Mouse (Mus musculus) limb, embryonic 11.5 days (tissue): ENCODE data around the gene Cryaa. TPM values are rescaled to one million over a fixed set of nuclear protein-coding genes. Genes with fewer than 3 reads are reported as not detected.
A peak's percentile ranks its signal among the peaks of the same experiment; 100 is the strongest.

ENCODE experiments used
- ATAC-seq: fragments of 200-750 bp; cut with Nextera tagmentation; 2 replicates; pipeline ENCODE4 v1.8.0; 2017; ENCODE audit warnings: low read depth; ENCODE audit not compliant: insufficient number of reproducible peaks, low FRiP score, low TSS enrichment
- DNase-seq: peaks from one replicate; pipeline ENCODE4 v3.0.0-alpha.2; 2015; ENCODE audit warnings: low spot score
- H3K27ac ChIP-seq: fragments of 300-500 bp; sonication (generic); replicated peaks from 2 replicates; pipeline ENCODE4 v1.5.1; 2014; ENCODE audit warnings: low read depth, mild to moderate bottlenecking, low read length
- H3K27me3 ChIP-seq: fragments of 300-500 bp; sonication (generic); 2 replicates; pipeline ENCODE4 v1.6.1; 2014; ENCODE audit warnings: mild to moderate bottlenecking, low read length, mixed read lengths; ENCODE audit not compliant: control insufficient read depth, insufficient read depth
- H3K36me3 ChIP-seq: fragments of 300-500 bp; sonication (generic); 2 replicates; pipeline ENCODE4 v1.6.1; 2014; ENCODE audit warnings: mild to moderate bottlenecking, low read length, moderate library complexity, mixed read lengths; ENCODE audit not compliant: control insufficient read depth, insufficient read depth
- H3K4me1 ChIP-seq: fragments of 300-500 bp; sonication (generic); 2 replicates; pipeline ENCODE4 v1.6.1; 2014; ENCODE audit warnings: low read length, mixed read lengths; ENCODE audit not compliant: control insufficient read depth, insufficient read depth
- H3K4me2 ChIP-seq: fragments of 300-500 bp; sonication (generic); 2 replicates; pipeline ENCODE4 v1.6.1; 2014; ENCODE audit warnings: low read depth, mild to moderate bottlenecking, moderate library complexity; ENCODE audit not compliant: severe bottlenecking
- H3K4me3 ChIP-seq: fragments of 300-500 bp; sonication (generic); 2 replicates; pipeline ENCODE4 v1.5.1; 2014; ENCODE audit warnings: low read depth, low read length
- H3K9ac ChIP-seq: fragments of 300-500 bp; sonication (generic); 2 replicates; pipeline ENCODE4 v1.6.1; 2014; ENCODE audit warnings: mild to moderate bottlenecking, low read length
- H3K9me3 ChIP-seq: fragments of 300-500 bp; sonication (generic); 2 replicates; pipeline ENCODE4 v1.6.1; 2016; ENCODE audit warnings: low read length; ENCODE audit not compliant: control insufficient read depth
- WGBS: fragments of 180-500 bp; shearing (Covaris S2); extraction: QIAGEN DNeasy Blood & Tissue Kit; methylation state at CpG from one replicate; pipeline ENCODE4 v1.1.7; 2014; 5-methylcytosine and 5-hydroxymethylcytosine counted together
- polyA plus RNA-seq: library from polyadenylated mRNA; unstranded; fragments of >200 nt; fragmentation: Nextera tagmentation; extraction: Ambion mirVana; gene quantifications from 2 replicates; pipeline ENCODE4 v1.2.1, GENCODE M21; 2014

Cryaa gene
- polyA plus RNA-seq, result not detected in 2 replicates

- 77% methylated on average over 8 of the region's 8 CpGs for WGBS
- DNase-seq (no peak), ATAC-seq (no peak)
- no peak within 1 kb of the TSS for H3K9ac ChIP-seq
- no peaks in the 10 kb centered on the region for H3K9me3 ChIP-seq
- H3K4me2 ChIP-seq, result no peak within 1 kb of the TSS
- no peak within 1 kb of the TSS for H3K27ac ChIP-seq
- no peaks in the 10 kb centered on the region for H3K36me3 ChIP-seq
- no peak within 1 kb of the TSS for H3K4me3 ChIP-seq
- H3K27me3 ChIP-seq, result no peaks in the 10 kb centered on the region
- H3K4me1 ChIP-seq, result no peaks in the 10 kb centered on the region
These were observed at the start of gene Cryaa for GRCm38 (mm10) chr17:31677507-31677906. Gene Cryaa (plus strand): TSS chr17:31677807.

- H3K4me3 ChIP-seq, result no peak overlapping the region
- H3K36me3 ChIP-seq, result no peaks in the 10 kb centered on the region
- H3K9me3 ChIP-seq, result no peaks in the 10 kb centered on the region
- WGBS, result 90% methylated on average over 2 of the region's 2 CpGs
- no peaks in the 10 kb centered on the region for H3K4me1 ChIP-seq
- H3K27me3 ChIP-seq, result no peaks in the 10 kb centered on the region
- H3K4me2 ChIP-seq, result no peak overlapping the region
- no peak overlapping the region for H3K27ac ChIP-seq
- no peak overlapping the region for H3K9ac ChIP-seq
- ATAC-seq, result no peak
- no peak for DNase-seq
These were observed 49.6 kb upstream of the Cryaa start for GRCm38 (mm10) chr17:31627961-31628360.

GRCm38 (mm10) chr17:31631081-31631800, 46.4 kb upstream of the Cryaa start:
- ATAC-seq (no peak), DNase-seq (no peak)
- H3K9ac ChIP-seq, result no peak overlapping the region
- peaks cover 14% of the 10 kb centered on the region for H3K27me3 ChIP-seq
- no peak overlapping the region for H3K4me3 ChIP-seq
- no peaks in the 10 kb centered on the region for H3K36me3 ChIP-seq
- H3K4me1 ChIP-seq, result no peaks in the 10 kb centered on the region
- H3K27ac ChIP-seq, result no peak overlapping the region
- H3K9me3 ChIP-seq, result no peaks in the 10 kb centered on the region
- WGBS, result 81% methylated on average over 10 of the region's 10 CpGs
- no peak overlapping the region for H3K4me2 ChIP-seq

- peaks cover 6% of the 10 kb centered on the region; the same call in 1 of the 2 replicates for H3K4me1 ChIP-seq
- no peak overlapping the region for H3K27ac ChIP-seq
- no peaks in the 10 kb centered on the region for H3K36me3 ChIP-seq
- no peak overlapping the region for H3K4me2 ChIP-seq
- H3K27me3 ChIP-seq, result peaks cover 26% of the 10 kb centered on the region
- H3K9ac ChIP-seq, result no peak overlapping the region
- WGBS, result 82% methylated on average over 6 of the region's 6 CpGs
- no peak overlapping the region for H3K4me3 ChIP-seq
- no peaks in the 10 kb centered on the region for H3K9me3 ChIP-seq
- DNase-seq (no peak), ATAC-seq (no peak)
These were observed 44.6 kb upstream of the Cryaa start for GRCm38 (mm10) chr17:31633007-31633406.

- H3K27me3 ChIP-seq, result peaks cover 26% of the 10 kb centered on the region
- no peak overlapping the region for H3K4me3 ChIP-seq
- no peak for DNase-seq
- H3K36me3 ChIP-seq, result no peaks in the 10 kb centered on the region
- 80% methylated on average over 5 of the region's 5 CpGs for WGBS
- no peak overlapping the region for H3K27ac ChIP-seq
- peaks cover 6% of the 10 kb centered on the region; the same call in 1 of the 2 replicates for H3K4me1 ChIP-seq
- no peak overlapping the region for H3K9ac ChIP-seq
- no peaks in the 10 kb centered on the region for H3K9me3 ChIP-seq
- no peak for ATAC-seq
- no peak overlapping the region for H3K4me2 ChIP-seq
These were observed 42.7 kb upstream of the Cryaa start for GRCm38 (mm10) chr17:31634896-31635295.

GRCm38 (mm10) chr17:31635781-31636180, 41.8 kb upstream of the Cryaa start:
- H3K27me3 ChIP-seq, result peaks cover 26% of the 10 kb centered on the region
- 57% methylated on average over 11 of the region's 11 CpGs for WGBS
- no peak overlapping the region for H3K27ac ChIP-seq
- H3K36me3 ChIP-seq, result no peaks in the 10 kb centered on the region
- peaks cover 6% of the 10 kb centered on the region; the same call in 1 of the 2 replicates for H3K4me1 ChIP-seq
- no peaks in the 10 kb centered on the region for H3K9me3 ChIP-seq
- no peak overlapping the region; the same call in 1 of the 2 replicates for H3K4me3 ChIP-seq
- no peak overlapping the region for H3K9ac ChIP-seq
- no peak for DNase-seq
- ATAC-seq, result no peak
- no peak overlapping the region for H3K4me2 ChIP-seq

- Histone ChIP-seq H3K27me3 (peaks cover 26% of the 10 kb centered on the region), H3K4me1 (peaks cover 6% of the 10 kb centered on the region; the same call in 1 of the 2 replicates), H3K27ac (no peak overlapping the region), H3K36me3 (no peaks in the 10 kb centered on the region), H3K9ac (peak overlapping the region; percentile 41), H3K9me3 (no peaks in the 10 kb centered on the region), H3K4me3 (peak overlapping the region; percentile 47), H3K4me2 (peak overlapping the region; percentile 93)
- 5% methylated on average over 45 of the region's 45 CpGs for WGBS
- peak; percentile 34 for DNase-seq
- no peak; the same call in 1 of the 2 replicates for ATAC-seq
These were observed 41.2 kb upstream of the Cryaa start for GRCm38 (mm10) chr17:31636277-31636941.

- Histone ChIP-seq H3K4me3 (peak within 1 kb of the TSS; percentile 47), H3K27ac (no peak within 1 kb of the TSS), H3K9ac (peak within 1 kb of the TSS; percentile 41), H3K36me3 (no peaks in the 10 kb centered on the region), H3K27me3 (peaks cover 26% of the 10 kb centered on the region), H3K4me1 (peaks cover 6% of the 10 kb centered on the region; the same call in 1 of the 2 replicates), H3K9me3 (no peaks in the 10 kb centered on the region), H3K4me2 (peak within 1 kb of the TSS; percentile 93)
- DNase-seq, result peak; percentile 77
- peak; percentile 90 for ATAC-seq
- 1% methylated on average over 61 of the region's 61 CpGs for WGBS
These were observed 40.4 kb upstream of the Cryaa start, which contains the start of gene Cbs for GRCm38 (mm10) chr17:31636942-31637811. Gene Cbs (minus strand): TSS chr17:31637238.
